Mouse (Mus musculus): ENCODE results near the gene Rfx2. TPM values are rescaled to one million over a fixed set of nuclear protein-coding genes. Genes with fewer than 3 reads are reported as not detected.

Rfx2 gene
- polyA plus RNA-seq, 1 experiment from 2014 or later = 4.8 TPM

- ATAC-seq (ENCODE audit: insufficient read depth) = no peak
Observed at GRCm38 (mm10) chr17:56833381-56833780, 2.6 kb upstream of the Rfx2 start.

DNA sequence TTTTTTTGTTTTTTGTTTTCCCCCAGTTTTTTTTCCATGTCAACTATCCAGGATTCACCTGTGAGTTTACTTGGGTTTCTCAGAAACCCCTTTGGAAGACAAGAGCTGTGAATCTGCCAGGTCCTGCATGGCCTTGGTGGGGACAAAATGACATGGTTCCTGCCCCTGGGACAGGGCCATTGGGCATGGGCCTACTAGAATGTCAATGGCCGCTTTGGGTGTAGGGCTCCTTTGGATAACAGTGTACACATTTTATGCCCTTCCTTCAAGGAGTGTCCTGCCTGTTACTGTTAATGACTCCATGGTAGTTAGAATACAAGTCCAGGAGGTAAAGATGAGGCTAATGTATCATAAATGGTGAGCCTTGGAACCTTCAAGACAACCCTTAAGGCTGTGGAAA, 2.1 kb upstream of the Rfx2 start:
- Histone ChIP-seq H3K9me3 (ENCODE audit: low read depth, low read length) (no peaks in the 10 kb centered on the region), H3K27me3 (ENCODE audit: insufficient read depth, low read length) (peaks cover 15% of the 10 kb centered on the region), H3K9ac (no peak overlapping the region), H3K4me2 (no peak overlapping the region), H3K27ac (ENCODE audit: low read depth) (no peak overlapping the region), H3K4me3 (ENCODE audit: low read depth, low read length) (no peak overlapping the region), H3K36me3 (ENCODE audit: insufficient read depth) (no peaks in the 10 kb centered on the region), H3K4me1 (ENCODE audit: insufficient read depth) (no peaks in the 10 kb centered on the region; the same call in 1 of the 2 replicates)
- TF ChIP-seq CTCF (IDR thresholded peaks at IDR 0.05; ENCODE audit: low read depth) = no peak
- DNase-seq (no peak), ATAC-seq (ENCODE audit: insufficient read depth) (no peak)
- 84% methylated on average over 1 of the region's 1 CpGs for WGBS

More at GRCm38 (mm10) chr17:56833381-56833780, 2.6 kb upstream of the Rfx2 start:
- H3K4me3 ChIP-seq (ENCODE audit: low read depth, low read length) = no peak overlapping the region
- H3K36me3 ChIP-seq (ENCODE audit: insufficient read depth) = no peaks in the 10 kb centered on the region
- no peaks in the 10 kb centered on the region; the same call in 1 of the 2 replicates for H3K4me1 ChIP-seq (ENCODE audit: insufficient read depth)
- TF ChIP-seq CTCF (IDR thresholded peaks at IDR 0.05; ENCODE audit: low read depth) = no peak
- no peak overlapping the region for H3K27ac ChIP-seq (ENCODE audit: low read depth)
- peaks cover 15% of the 10 kb centered on the region for H3K27me3 ChIP-seq (ENCODE audit: insufficient read depth, low read length)
- no peak overlapping the region for H3K9ac ChIP-seq
- WGBS = 82% methylated on average over 1 of the region's 1 CpGs
- H3K9me3 ChIP-seq (ENCODE audit: low read depth, low read length) = no peaks in the 10 kb centered on the region
- no peak overlapping the region for H3K4me2 ChIP-seq
- no peak for DNase-seq

DNA sequence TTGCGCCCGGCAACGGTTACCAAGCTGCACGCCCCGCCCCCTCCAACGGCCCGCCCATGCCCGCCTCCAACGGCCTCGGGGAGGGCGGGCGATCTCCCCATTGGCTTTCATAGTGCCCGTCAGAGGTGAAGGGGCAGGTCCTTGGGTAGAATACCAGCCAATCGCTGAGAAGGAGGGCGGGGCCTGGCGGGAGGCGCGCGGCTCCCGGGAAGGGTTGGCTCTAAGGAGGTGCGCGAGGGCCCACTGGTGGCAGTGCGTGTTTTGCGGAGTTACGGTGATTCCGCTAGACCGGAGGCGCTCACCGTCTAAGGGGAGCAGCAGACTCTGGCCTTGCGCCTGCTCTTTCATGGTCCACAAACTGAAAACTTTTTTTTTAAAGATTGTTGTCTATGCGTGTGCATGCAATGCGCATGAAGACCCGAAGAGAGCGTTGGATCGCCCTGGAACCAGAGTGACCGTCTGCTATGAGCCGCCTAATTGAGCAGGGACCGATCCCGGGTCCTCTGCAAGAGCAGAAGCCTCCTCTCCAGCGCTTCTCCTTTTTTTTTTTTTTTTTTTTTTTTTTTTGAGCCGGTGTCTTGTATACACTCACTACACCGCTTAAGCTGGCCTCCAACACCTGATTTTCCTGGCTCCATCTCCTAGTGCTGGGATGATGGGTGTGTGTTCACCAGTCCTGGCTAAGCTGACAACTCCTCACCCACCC, 451 bp upstream of the Rfx2 start:
- no peaks in the 10 kb centered on the region for H3K9me3 ChIP-seq (ENCODE audit: low read depth, low read length)
- peak; percentile 64 for TF ChIP-seq CTCF (IDR thresholded peaks at IDR 0.05; ENCODE audit: low read depth)
- no peak overlapping the region for H3K9ac ChIP-seq
- DNase-seq (peak; percentile 99), ATAC-seq (ENCODE audit: insufficient read depth) (peak; percentile 97)
- peak overlapping the region; percentile 64 for H3K4me3 ChIP-seq (ENCODE audit: low read depth, low read length)
- no peaks in the 10 kb centered on the region for H3K36me3 ChIP-seq (ENCODE audit: insufficient read depth)
- WGBS = under 1% methylated on average over 42 of the region's 42 CpGs
- H3K4me2 ChIP-seq = peak overlapping the region; percentile 86
- H3K27me3 ChIP-seq (ENCODE audit: insufficient read depth, low read length) = peaks cover 15% of the 10 kb centered on the region
- 0 out of 2 replicates have a peak overlapping the region, but pooled peaks have one; percentile 10 for H3K27ac ChIP-seq (ENCODE audit: low read depth)
- H3K4me1 ChIP-seq (ENCODE audit: insufficient read depth) = no peaks in the 10 kb centered on the region; the same call in 1 of the 2 replicates

GRCm38 (mm10) chr17:56829795-56830194, 1.0 kb downstream of the Rfx2 start:
- Histone ChIP-seq H3K27me3 (ENCODE audit: insufficient read depth, low read length) (peaks cover 15% of the 10 kb centered on the region), H3K4me2 (peak overlapping the region; percentile 86), H3K4me3 (ENCODE audit: low read depth, low read length) (peak overlapping the region; percentile 64), H3K9ac (peak overlapping the region; percentile 61), H3K9me3 (ENCODE audit: low read depth, low read length) (no peaks in the 10 kb centered on the region), H3K27ac (ENCODE audit: low read depth) (no peak overlapping the region), H3K36me3 (ENCODE audit: insufficient read depth) (no peaks in the 10 kb centered on the region), H3K4me1 (ENCODE audit: insufficient read depth) (no peaks in the 10 kb centered on the region; the same call in 1 of the 2 replicates)
- DNase-seq (peak; percentile 48), ATAC-seq (ENCODE audit: insufficient read depth) (no peak)
- TF ChIP-seq CTCF (IDR thresholded peaks at IDR 0.05; ENCODE audit: low read depth) = no peak
- WGBS = 1% methylated on average over 27 of the region's 27 CpGs

- H3K4me2 ChIP-seq = peak overlapping the region; percentile 86
- H3K27me3 ChIP-seq (ENCODE audit: insufficient read depth, low read length) = peaks cover 15% of the 10 kb centered on the region
- H3K4me1 ChIP-seq (ENCODE audit: insufficient read depth) = no peaks in the 10 kb centered on the region; the same call in 1 of the 2 replicates
- no peaks in the 10 kb centered on the region for H3K36me3 ChIP-seq (ENCODE audit: insufficient read depth)
- ATAC-seq (ENCODE audit: insufficient read depth) = no peak
- no peak for TF ChIP-seq CTCF (IDR thresholded peaks at IDR 0.05; ENCODE audit: low read depth)
- DNase-seq = no peak
- H3K9ac ChIP-seq = no peak overlapping the region
- peak overlapping the region; percentile 64 for H3K4me3 ChIP-seq (ENCODE audit: low read depth, low read length)
- no peaks in the 10 kb centered on the region for H3K9me3 ChIP-seq (ENCODE audit: low read depth, low read length)
- WGBS = 27% methylated on average over 11 of the region's 11 CpGs
- H3K27ac ChIP-seq (ENCODE audit: low read depth) = no peak overlapping the region
Observed at GRCm38 (mm10) chr17:56829171-56829570, 1.6 kb downstream of the Rfx2 start.

GRCm38 (mm10) chr17:56826718-56827117, 4.1 kb downstream of the Rfx2 start:
- DNase-seq (peak; percentile 44), ATAC-seq (ENCODE audit: insufficient read depth) (no peak)
- H3K9ac ChIP-seq = no peak overlapping the region
- no peak overlapping the region for H3K4me2 ChIP-seq
- no peak for TF ChIP-seq CTCF (IDR thresholded peaks at IDR 0.05; ENCODE audit: low read depth)
- no peaks in the 10 kb centered on the region; the same call in 1 of the 2 replicates for H3K4me1 ChIP-seq (ENCODE audit: insufficient read depth)
- 65% methylated on average over 2 of the region's 2 CpGs for WGBS
- H3K27me3 ChIP-seq (ENCODE audit: insufficient read depth, low read length) = peaks cover 15% of the 10 kb centered on the region
- H3K4me3 ChIP-seq (ENCODE audit: low read depth, low read length) = no peak overlapping the region
- no peak overlapping the region for H3K27ac ChIP-seq (ENCODE audit: low read depth)
- no peaks in the 10 kb centered on the region for H3K9me3 ChIP-seq (ENCODE audit: low read depth, low read length)
- no peaks in the 10 kb centered on the region for H3K36me3 ChIP-seq (ENCODE audit: insufficient read depth)

DNA sequence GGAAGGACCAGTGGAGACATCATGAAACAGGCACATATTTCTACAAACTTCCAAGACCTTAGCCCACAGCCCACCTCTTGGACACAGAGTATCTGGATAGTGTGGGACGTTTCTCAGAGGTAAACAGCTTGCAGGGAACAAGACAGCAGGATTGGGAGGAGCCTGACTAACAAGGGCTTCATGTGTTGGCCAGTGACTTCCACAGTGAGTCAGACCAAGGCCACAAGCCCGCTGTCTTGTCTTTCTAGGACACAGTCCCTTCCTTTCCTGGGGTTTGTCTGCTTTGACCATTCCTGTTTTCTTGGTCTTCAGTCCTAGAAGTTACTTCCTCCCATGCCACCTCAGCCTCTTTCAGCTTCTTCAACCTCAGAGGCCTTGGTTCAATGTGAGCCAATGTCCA, 7.5 kb downstream of the Rfx2 start:
- WGBS = 63% methylated on average over 2 of the region's 2 CpGs
- Histone ChIP-seq H3K9me3 (ENCODE audit: low read depth, low read length) (no peaks in the 10 kb centered on the region), H3K4me2 (no peak overlapping the region), H3K36me3 (ENCODE audit: insufficient read depth) (no peaks in the 10 kb centered on the region), H3K27me3 (ENCODE audit: insufficient read depth, low read length) (no peaks in the 10 kb centered on the region), H3K9ac (no peak overlapping the region), H3K4me3 (ENCODE audit: low read depth, low read length) (no peak overlapping the region), H3K4me1 (ENCODE audit: insufficient read depth) (no peaks in the 10 kb centered on the region), H3K27ac (ENCODE audit: low read depth) (no peak overlapping the region)
- DNase-seq = no peak
- no peak for ATAC-seq (ENCODE audit: insufficient read depth)
- no peak for TF ChIP-seq CTCF (IDR thresholded peaks at IDR 0.05; ENCODE audit: low read depth)

Measured in lung, embryonic 14.5 days (tissue).